Mouse (Mus musculus) hindbrain, embryonic 11.5 days (tissue): Measurements from ENCODE around the gene Fpgt. TPM values are rescaled to one million over a fixed set of nuclear protein-coding genes. Genes with fewer than 3 reads are reported as not detected.

Source experiments
- ATAC-seq: fragments of 200-750 bp; cut with Nextera tagmentation; 2 replicates; pipeline ENCODE4 v1.8.0; 2017; ENCODE audit warnings: mild to moderate bottlenecking, moderate TSS enrichment, moderate library complexity; ENCODE audit not compliant: low FRiP score
- DNase-seq: peaks from one replicate; pipeline ENCODE4 v3.0.0-alpha.2; 2015; ENCODE audit warnings: low spot score
- H3K27ac ChIP-seq: fragments of 300-500 bp; sonication (generic); 2 replicates; pipeline ENCODE4 v1.5.1; 2014; ENCODE audit warnings: mild to moderate bottlenecking, low read depth, low read length
- H3K27me3 ChIP-seq: fragments of 300-500 bp; sonication (generic); 2 replicates; pipeline ENCODE4 v1.6.1; 2014; ENCODE audit warnings: mild to moderate bottlenecking, low read length, moderate library complexity, mixed read lengths; ENCODE audit not compliant: control insufficient read depth, insufficient read depth
- H3K36me3 ChIP-seq: fragments of 300-500 bp; sonication (generic); 2 replicates; pipeline ENCODE4 v1.6.1; 2014; ENCODE audit warnings: mild to moderate bottlenecking, low read length, moderate library complexity, mixed read lengths; ENCODE audit not compliant: control insufficient read depth, insufficient read depth
- H3K4me1 ChIP-seq: fragments of 300-500 bp; sonication (generic); replicated peaks from 2 replicates; pipeline ENCODE4 v1.6.1; 2014; ENCODE audit warnings: low read length, mixed read lengths; ENCODE audit not compliant: control insufficient read depth, insufficient read depth
- H3K4me2 ChIP-seq: fragments of 300-500 bp; sonication (generic); replicated peaks from 2 replicates; pipeline ENCODE4 v1.6.1; 2014; ENCODE audit warnings: mild to moderate bottlenecking, low read depth, low read length
- H3K4me3 ChIP-seq: fragments of 300-500 bp; sonication (generic); 2 replicates; pipeline ENCODE4 v1.5.1; 2014; ENCODE audit warnings: low read depth, low read length
- H3K9ac ChIP-seq: fragments of 300-500 bp; sonication (generic); 2 replicates; pipeline ENCODE4 v1.6.1; 2014; ENCODE audit warnings: low read depth, low read length
- H3K9me3 ChIP-seq: fragments of 300-500 bp; sonication (generic); 2 replicates; pipeline ENCODE4 v1.6.1; 2016; ENCODE audit warnings: low read length; ENCODE audit not compliant: control insufficient read depth
- WGBS: fragments of 180-500 bp; shearing (Covaris S2); extraction: QIAGEN DNeasy Blood & Tissue Kit; methylation state at CpG from one replicate; pipeline ENCODE4 v1.1.7; 2014; 5-methylcytosine and 5-hydroxymethylcytosine counted together
- polyA plus RNA-seq: library from polyadenylated mRNA; unstranded; fragments of >200 nt; fragmentation: Nextera tagmentation; extraction: Ambion mirVana; gene quantifications from 2 replicates; pipeline ENCODE4 v1.2.1, GENCODE M21; 2014

Gene Fpgt
- polyA plus RNA-seq, 1 experiment from 2014 or later = 20.1 TPM

DNA sequence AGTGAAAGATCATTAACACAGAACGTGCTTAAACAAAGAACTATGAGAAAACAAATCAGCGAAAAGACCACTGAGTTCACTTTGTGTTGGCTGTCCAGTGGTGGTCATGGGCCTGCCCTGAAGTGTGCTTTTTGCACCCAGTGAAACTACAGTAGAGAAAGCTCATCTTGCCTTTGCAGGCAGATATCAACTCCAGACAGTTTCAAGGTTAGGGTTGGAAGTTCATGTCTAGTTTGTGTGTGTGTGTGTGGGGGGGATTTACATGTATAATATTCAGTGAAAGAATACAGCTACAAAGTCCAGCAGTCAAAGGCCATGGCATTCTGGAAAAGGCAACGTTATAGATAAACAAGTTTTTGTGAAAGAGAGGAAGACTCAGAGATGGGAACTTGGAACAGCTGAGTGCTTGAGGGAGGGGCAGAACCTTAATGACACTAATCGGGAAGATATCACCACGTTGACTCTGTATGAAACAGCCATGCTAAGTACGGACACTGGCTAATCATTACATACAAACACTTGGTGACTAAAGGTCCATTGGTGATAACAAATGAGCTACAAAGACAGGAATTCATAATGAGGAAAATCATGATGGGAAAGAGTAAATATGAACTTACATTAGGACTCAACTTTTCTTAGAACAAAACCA lies 34.3 kb downstream of the Fpgt start:
- 82% methylated on average over 6 of the region's 6 CpGs for WGBS
- ATAC-seq = no peak

GRCm38 (mm10) chr3:155057566-155057965 lies 35.6 kb downstream of the Fpgt start:
- DNase-seq = no peak
- no peaks in the 10 kb centered on the region for H3K36me3 ChIP-seq
- no peaks in the 10 kb centered on the region for H3K4me1 ChIP-seq
- H3K4me2 ChIP-seq = no peak overlapping the region
- no peaks in the 10 kb centered on the region for H3K27me3 ChIP-seq
- no peak overlapping the region for H3K9ac ChIP-seq
- no peak overlapping the region for H3K27ac ChIP-seq
- ATAC-seq = no peak
- no peaks in the 10 kb centered on the region for H3K9me3 ChIP-seq
- no peak overlapping the region for H3K4me3 ChIP-seq

More for the DNA sequence above, 34.3 kb downstream of the Fpgt start:
- no peak overlapping the region for H3K4me2 ChIP-seq
- no peaks in the 10 kb centered on the region for H3K4me1 ChIP-seq
- no peaks in the 10 kb centered on the region for H3K27me3 ChIP-seq
- no peaks in the 10 kb centered on the region for H3K36me3 ChIP-seq
- no peak overlapping the region for H3K9ac ChIP-seq
- no peak overlapping the region for H3K4me3 ChIP-seq
- no peak overlapping the region for H3K27ac ChIP-seq
- H3K9me3 ChIP-seq = no peaks in the 10 kb centered on the region
- no peak for DNase-seq

DNA sequence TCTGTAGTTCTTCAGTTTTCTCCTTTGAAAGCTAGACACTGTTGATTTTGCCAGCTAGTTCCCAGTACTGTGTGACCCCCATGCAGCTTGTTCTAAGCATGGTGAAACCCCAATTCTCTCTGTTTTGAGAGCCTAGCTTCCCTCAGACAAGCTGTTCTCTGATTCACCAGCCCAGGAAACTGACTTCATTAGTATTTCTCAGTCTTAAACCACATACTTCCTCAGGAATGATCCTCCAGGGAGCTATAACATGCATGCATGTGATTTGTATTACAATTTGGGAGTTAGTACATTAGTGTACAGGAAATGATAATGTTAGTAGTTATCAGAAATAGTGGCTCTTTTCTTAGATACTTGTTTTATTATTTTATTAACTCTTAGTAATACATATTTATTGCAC lies 36.6 kb downstream of the Fpgt start:
- no peak for DNase-seq
- no peak overlapping the region for H3K4me2 ChIP-seq

GRCm38 (mm10) chr3:155055231-155055916 lies 37.8 kb downstream of the Fpgt start, which contains the start of gene Tnni3k:
TSS of gene Tnni3k (minus strand) at chr3:155055407.
- Histone ChIP-seq H3K4me3 (no peak within 1 kb of the TSS), H3K4me1 (no peaks in the 10 kb centered on the region), H3K9ac (no peak within 1 kb of the TSS), H3K27me3 (no peaks in the 10 kb centered on the region), H3K9me3 (no peaks in the 10 kb centered on the region), H3K4me2 (no peak within 1 kb of the TSS), H3K36me3 (no peaks in the 10 kb centered on the region), H3K27ac (no peak within 1 kb of the TSS)
- no peak for DNase-seq
- 75% methylated on average over 6 of the region's 6 CpGs for WGBS
- no peak for ATAC-seq

More for the DNA sequence above, 36.6 kb downstream of the Fpgt start:
- no peak overlapping the region for H3K4me3 ChIP-seq
- H3K9ac ChIP-seq = no peak overlapping the region
- H3K9me3 ChIP-seq = no peaks in the 10 kb centered on the region
- H3K27ac ChIP-seq = no peak overlapping the region
- H3K27me3 ChIP-seq = no peaks in the 10 kb centered on the region
- no peaks in the 10 kb centered on the region for H3K36me3 ChIP-seq
- H3K4me1 ChIP-seq = no peaks in the 10 kb centered on the region
- ATAC-seq = no peak

DNA sequence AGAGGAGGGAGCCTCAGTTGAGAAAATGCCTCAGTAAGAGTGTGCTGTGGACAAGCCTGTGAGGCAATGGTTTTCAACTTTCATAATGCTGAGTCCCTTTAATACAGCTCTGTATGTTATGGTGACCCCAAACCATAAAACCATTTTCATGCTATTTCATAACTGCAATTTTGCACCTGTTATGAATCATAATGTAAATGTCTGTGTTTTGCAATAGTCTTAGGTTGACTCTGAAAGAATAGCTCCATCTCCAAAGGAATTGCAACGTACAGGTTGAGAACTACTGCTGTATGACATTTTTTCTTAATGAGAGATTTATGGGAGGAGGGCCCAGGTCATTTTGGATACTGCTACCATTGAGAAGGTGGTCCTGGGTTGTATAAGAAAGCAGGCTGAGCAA lies 40.0 kb downstream of the Fpgt start:
- no peak overlapping the region for H3K4me3 ChIP-seq
- 85% methylated on average over 1 of the region's 1 CpGs for WGBS
- H3K4me2 ChIP-seq = no peak overlapping the region
- no peaks in the 10 kb centered on the region for H3K4me1 ChIP-seq
- no peak overlapping the region for H3K27ac ChIP-seq
- no peak overlapping the region for H3K9ac ChIP-seq
- ATAC-seq (no peak), DNase-seq (no peak)
- no peaks in the 10 kb centered on the region for H3K27me3 ChIP-seq
- H3K9me3 ChIP-seq = no peaks in the 10 kb centered on the region
- H3K36me3 ChIP-seq = no peaks in the 10 kb centered on the region

- DNase-seq = no peak
- Histone ChIP-seq H3K27me3 (no peaks in the 10 kb centered on the region), H3K4me3 (no peak overlapping the region), H3K4me2 (no peak overlapping the region), H3K4me1 (no peaks in the 10 kb centered on the region), H3K27ac (no peak overlapping the region), H3K36me3 (no peaks in the 10 kb centered on the region), H3K9me3 (no peaks in the 10 kb centered on the region), H3K9ac (no peak overlapping the region)
- no peak for ATAC-seq
Measured at GRCm38 (mm10) chr3:155052021-155052420, 41.2 kb downstream of the Fpgt start.

- WGBS = 4% methylated on average over 1 of the region's 1 CpGs
- ATAC-seq (no peak), DNase-seq (peak; percentile 4)
- H3K4me1 ChIP-seq = no peaks in the 10 kb centered on the region
- H3K27ac ChIP-seq = no peak overlapping the region
- H3K4me2 ChIP-seq = no peak overlapping the region
- H3K9ac ChIP-seq = no peak overlapping the region
- H3K9me3 ChIP-seq = no peaks in the 10 kb centered on the region
- no peaks in the 10 kb centered on the region for H3K36me3 ChIP-seq
- no peak overlapping the region for H3K4me3 ChIP-seq
- H3K27me3 ChIP-seq = no peaks in the 10 kb centered on the region
Measured at GRCm38 (mm10) chr3:155039012-155039836, 54.0 kb downstream of the Fpgt start.
